Mouse (Mus musculus) right cerebral cortex, adult 18-20 months (tissue): ENCODE measurements around the gene Duox2.
"Not testable (repeated sequence)": the region's sequence is repeated elsewhere in the genome, so short reads cannot be mapped to it uniquely, and the experiment has no call there.

Source experiments
- DNase-seq: peaks from one replicate; pipeline ENCODE4 v3.0.0; 2022; ENCODE audit warnings: mixed read lengths

Duox2 gene

DNA sequence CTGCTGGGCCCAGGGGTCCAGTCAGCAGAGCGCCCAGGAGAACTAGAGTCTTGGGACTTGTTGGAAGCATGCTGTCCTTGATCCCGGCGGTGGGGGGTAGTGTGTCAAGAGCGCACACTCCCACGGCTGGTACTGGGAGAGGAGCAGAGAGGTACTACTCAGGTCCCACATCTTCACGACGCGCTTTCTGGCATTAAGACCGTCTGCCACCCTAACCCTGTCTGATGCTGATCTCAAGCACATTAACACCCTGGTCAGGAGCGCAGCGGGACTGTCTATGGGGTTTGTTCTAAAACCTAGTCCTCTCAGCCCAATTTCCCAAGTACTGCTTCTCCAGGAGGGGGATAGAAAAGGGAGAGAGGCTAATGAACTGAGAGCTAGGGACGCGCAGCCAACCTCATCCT is at the start of gene Duox2:
Gene Duox2 (minus strand): TSS at position 354 of the 404 bp plus-strand sequence.
- DNase-seq, result no peak

DNA sequence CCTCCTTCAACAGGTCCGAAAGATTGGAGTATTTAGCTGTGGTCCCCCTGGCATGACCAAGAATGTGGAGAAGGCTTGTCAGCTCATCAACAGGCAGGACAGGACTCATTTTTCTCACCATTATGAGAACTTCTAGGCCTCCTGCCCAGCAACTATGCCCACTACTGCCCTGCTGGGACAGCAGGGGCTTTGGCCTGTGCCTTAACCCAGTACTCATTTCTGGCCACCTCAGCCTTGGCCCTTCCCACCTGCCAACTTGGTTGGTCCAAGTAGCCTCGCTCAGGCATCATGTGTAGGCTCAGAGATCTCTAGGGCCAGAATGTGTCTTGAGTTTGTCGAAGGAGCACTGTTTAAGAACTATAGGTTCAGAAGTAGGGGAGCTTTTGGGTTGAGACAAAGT is 49.0 kb upstream of the Duox2 start:
- DNase-seq, result no peak

DNA sequence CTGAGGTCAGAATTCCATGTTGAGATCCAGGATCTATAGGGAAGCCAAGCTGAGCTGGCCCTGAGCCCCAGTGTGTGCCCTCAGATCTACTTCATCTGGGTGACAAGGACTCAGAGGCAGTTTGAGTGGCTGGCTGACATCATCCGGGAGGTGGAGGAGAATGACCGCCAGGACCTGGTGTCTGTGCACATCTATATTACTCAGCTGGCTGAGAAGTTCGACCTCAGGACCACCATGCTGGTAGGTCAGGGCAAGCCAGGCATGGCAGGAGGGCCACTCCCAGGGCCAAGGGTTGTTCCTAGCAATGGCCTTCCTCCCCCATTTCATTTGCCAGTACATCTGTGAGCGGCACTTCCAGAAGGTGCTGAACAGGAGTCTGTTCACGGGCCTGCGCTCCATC is 47.9 kb upstream of the Duox2 start:
- not testable (repeated sequence) for DNase-seq

DNA sequence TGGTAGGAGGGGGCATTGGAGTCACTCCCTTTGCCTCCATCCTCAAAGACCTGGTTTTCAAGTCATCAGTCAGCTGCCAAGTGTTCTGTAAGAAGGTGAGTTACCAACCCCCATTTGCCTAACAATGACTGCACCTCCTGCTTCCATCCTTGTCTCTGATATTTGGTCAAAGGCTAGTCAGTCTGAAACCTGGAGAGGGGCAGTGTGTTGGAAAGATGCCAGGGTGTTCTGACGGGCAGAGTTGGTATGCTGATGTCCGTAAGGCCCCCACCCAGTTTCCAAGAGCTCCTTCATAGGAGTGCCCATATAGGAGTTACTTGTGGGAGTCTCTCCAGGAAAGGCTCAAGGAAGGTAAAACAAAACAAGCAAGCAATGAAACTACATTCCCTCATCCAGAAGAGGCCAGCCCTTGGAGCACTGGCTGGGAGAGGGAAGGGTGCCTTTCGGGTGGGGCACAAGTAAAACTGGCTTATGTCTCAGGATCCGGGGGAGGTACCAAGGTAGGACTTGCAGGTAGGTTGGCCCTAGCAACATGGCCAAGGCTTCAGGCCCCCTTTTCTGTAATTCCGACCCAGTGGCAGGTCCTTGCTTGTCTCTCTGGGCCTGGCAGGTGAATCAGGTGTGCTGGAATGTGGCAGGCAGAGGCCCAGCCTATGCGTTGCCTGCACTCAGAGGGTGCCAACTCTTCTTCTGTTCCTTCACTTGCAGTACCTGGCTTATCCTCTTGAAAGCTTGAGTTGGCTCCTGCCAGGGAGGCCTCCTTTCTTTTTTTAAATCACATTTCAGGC is 47.1 kb upstream of the Duox2 start:
- no peak for DNase-seq

DNA sequence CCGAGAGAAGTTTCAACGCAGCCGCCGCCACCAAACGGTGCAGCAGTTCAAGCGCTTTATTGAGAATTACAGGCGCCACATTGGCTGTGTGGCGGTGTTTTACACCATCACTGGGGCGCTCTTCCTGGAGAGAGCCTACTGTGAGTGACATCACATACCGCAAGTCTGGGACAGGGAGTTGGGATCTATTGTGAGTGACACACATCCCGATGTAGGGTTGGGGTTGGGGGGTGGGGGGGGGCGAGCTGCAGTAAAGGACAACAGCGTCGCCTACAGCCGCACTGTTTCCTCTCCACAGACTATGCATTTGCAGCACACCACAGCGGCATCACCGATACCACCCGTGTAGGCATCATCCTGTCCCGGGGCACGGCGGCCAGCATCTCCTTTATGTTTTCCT is 39.0 kb upstream of the Duox2 start:
- no peak for DNase-seq

DNA sequence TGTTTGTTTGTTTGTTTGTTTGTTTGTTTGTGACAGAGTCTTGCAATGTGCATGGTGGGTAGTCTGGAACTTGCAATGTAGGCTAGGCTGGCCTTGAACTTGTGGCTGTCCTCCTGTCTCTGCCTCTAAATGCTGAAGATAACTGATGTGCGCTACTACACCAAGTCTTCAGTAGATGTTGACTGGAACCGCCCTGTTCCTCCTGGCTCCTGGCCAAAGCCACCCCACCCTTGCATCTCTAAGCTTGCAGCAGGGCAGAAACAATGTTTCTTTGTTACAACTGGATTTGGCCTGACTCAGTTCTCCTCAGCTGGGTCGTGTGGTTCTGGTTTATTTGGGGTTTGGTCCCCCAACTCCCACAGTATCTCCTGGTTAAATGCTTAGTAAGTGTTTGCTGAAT is 35.9 kb upstream of the Duox2 start:
- DNase-seq, result no peak

DNA sequence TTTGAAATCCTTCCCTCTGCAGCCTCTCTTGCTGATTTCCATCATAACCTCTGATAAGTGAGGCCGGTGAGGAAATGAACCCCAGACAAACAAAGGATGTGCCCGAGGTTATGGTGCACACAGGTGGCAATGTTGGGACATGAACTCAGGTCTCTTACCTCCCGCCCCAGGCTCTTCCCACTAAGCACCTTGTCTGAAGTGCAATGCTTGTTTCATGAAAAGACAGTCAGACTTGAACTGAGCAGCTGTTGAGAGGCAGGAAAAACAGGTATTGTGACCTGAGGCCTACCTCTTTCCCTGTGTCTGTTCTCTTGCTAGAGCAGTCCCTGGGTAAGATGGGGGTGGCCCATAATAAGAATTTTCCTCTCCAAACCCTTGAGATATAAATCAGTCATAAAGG is 34.0 kb upstream of the Duox2 start:
- DNase-seq, result no peak

DNA sequence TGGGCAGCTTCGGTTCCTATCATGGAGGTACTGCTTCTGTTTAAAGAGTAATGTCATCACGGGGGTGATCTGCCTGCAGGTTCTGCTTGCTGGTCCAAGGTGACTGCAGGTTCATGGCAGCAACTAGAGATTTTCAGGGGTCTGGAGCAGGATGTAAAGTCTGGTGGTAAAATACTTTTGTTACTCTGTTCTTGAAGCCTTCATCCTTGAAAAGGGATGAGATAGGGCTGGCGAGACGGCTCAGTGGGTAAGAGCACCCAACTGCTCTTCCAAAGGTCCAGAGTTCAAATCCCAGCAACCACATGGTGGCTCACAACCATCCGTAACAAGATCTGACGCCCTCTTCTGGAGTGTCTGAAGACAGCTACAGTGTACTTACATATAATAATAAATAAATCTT is 32.1 kb upstream of the Duox2 start:
- DNase-seq, result not testable (repeated sequence)

DNA sequence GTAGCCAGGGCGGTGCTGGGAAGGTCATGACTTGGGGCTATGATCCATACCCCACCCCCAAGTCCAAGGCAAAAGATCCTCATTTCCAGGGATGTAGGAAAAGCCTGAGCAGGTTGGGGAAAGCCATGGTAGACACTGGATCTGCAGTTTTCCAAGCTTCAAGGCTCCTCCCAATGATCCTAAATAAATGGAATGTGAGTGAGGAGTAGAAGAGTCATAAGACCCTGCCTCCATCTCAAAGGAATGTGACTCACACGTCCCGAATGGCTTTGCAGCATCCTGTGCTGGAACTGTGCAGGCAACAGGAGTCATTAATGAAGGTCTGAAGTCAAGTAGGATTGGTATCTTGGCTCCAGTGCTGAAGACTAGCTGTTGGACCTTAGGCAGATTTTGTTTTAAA is 29.7 kb upstream of the Duox2 start:
- no peak for DNase-seq

DNA sequence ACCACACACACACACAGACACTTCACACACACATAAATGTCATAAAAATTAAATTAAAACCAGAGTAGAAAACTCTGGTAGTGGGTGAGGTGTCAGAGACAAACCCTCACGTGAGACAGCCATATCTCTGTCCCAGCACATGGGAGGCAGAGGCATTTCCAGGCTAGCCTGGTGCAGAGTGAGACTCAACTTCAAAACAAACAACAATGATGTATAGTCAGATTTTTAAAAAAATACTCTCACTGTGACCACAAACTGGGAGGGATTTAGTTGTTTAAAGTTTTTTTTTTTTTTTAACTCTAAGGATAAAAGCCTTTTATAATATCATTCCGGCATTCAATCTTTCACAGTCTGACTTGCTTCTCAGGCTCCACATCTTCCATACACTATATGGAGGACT is 27.1 kb upstream of the Duox2 start:
- DNase-seq, result no peak

DNA sequence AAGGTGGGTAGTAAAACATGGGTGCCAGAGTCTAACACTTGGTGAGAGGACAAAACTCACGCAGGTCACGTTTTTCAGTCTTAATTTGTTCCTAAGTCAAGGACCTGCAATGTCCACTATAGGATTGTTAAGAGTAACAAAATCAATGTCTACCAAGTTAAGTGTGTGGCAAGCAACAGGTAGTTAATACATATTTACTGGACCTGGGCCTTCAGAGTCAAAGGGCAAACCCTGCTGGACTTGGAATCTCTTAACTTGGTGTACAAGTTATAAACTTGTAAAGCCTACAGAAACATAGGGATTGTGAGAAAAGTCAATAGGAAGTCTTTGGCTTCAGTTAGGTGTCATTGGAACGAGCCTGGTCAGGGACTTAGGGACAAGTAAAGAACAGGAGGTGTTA is 26.3 kb upstream of the Duox2 start:
- no peak for DNase-seq

DNA sequence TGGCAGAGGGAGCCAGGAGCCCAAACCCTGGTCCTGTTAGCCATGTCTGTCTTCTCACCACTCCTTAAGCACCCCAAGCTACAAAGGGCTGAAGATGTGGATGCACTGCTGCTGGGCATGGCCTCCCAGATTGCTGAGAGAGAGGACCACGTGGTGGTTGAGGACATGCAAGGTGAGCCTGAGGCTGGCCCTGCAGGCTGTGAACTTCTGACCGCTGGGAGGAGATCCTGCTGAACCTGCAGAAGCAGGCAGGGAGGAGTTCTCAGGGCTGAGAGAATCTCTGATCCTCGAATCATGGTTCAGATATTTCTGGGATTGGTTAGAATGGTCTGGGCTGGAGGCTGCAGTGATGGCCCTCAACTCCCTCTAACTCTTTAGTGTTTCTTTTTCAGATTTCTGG is 25.7 kb upstream of the Duox2 start:
- no peak for DNase-seq

DNA sequence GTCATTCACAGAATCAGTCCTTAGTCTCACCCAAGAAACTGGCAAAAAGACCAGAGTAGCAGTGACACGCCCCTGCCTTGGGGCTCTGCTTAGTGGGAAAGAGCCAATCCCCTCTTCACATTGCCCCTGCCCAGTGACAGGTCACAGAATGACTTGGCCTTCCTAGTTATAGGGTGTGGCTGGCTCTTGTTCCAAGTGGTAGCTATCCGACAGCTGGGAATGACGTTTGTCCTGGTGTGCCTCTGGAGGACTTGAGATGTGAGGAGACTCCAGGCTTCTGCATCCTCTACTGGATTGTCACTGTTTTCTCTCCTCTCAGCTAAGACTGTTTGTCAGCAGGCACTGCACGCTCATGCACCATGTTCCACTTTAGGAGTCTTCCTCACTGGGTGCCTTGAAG is 19.1 kb upstream of the Duox2 start:
- no peak for DNase-seq

DNA sequence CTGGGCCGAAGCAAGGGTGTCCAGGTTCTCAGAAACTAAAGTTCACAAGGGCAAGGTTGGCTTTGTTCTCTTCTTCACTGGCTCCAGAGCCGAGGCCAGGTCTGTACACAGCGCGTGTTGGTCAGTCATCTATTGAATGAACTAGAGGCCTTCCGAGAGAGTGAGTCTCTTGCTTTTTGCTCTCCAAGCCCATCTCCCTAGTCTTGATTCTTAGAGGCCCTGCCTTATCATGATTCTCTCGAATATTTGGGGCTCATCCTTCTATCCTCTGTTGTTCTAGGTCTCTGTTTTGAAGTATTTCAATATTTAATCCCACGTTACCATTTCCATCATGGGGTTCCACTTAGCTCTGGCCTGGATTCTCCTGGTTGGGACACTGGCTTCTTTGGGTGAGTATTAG is 17.1 kb upstream of the Duox2 start, which contains the start of gene Duox1:
Gene Duox1 (plus strand): TSS at position 301 of the 400 bp plus-strand sequence.
- DNase-seq, result no peak

DNA sequence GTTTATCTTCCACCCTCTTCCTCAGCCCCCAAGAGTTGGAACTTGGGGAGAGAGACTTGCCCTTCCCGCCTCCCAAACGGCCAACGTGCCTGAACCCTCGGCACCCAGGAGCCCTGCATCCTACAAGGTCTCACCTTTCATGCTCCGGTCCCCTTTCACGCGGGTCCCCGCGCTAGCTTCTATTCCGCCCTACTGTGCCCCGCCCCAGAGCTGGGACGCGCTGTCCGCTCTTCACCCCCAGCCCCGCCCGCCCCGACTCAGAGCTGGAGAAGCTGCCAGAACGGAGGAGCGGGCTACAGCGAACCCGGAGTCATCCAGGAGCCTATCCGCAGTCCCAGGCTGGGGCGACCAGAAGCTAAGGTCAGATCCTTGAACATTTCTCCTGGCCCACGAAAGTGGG is 15.3 kb upstream of the Duox2 start, which contains the start of gene Duoxa1:
Gene Duoxa1 (minus strand): TSS at position 195 of the 400 bp plus-strand sequence.
- DNase-seq, result no peak

DNA sequence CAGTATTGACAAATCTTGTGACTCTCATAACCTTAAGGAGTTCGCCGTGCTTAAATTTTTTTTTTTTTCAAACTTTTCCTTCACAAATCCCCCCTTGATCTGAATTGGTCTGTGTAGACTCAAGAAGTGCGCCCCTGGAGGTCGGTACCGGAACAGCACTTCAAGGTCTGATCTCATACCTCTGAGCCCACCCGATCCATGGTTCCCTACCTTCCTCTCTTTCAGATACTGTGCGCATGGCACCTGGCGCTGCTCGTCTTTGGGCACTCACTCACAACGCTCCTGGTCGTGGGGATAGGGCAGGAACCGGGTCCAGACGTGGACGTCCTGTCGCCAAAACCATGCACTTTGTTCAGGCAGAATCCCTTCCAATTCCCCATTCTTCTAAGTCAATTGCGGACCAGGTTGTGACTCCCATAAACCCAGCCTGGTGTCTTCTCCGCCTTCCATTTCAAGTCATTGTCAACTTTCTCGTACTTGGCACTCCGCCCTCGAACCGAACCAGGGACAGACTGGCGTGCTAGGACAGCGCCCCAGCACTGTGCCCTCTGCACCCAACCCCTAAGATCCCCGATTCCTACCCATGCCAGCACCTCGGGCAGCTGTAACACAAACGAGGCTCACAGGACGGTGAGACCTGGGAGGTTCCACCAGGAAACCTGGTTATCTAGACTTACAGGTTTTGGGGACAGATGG is 14.6 kb upstream of the Duox2 start:
- peak; percentile 21 for DNase-seq

DNA sequence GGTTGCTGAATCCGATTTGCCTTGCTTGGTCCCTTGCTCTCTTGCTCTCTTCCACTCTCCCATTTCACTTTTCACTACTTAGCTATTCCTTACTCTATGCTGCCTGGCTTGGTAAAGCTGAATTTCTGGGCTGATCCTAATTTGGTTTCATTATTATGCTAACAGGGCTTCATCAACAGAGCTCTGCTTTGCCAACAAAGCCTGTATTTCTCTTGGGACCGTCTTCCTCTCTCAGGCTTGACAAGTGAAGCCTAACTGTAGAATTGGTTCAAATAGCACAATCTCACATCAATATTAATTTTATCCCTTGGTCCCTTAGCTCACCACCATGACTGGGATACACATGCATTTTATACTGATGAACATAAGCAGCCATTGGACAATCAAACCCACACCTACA is 13.3 kb upstream of the Duox2 start:
- no peak for DNase-seq

DNA sequence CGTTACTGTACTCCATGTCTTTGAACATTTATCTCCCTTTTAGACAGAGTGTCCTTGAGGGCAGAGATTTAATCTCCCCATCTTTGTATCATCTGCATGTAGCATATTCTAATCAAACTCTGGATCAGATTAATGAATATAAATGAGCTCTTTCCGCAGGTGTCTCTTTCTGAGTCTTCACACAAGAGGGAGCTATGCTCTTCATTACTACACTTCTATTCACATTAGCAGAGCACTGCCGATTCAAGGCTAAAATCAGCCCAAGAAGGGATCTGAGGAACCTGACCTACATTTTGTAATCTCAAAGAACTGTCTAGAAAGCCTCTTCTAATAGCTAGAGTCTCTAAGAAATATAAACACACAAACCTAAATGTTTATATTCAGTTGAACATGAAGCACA is 11.4 kb upstream of the Duox2 start:
- DNase-seq, result no peak

DNA sequence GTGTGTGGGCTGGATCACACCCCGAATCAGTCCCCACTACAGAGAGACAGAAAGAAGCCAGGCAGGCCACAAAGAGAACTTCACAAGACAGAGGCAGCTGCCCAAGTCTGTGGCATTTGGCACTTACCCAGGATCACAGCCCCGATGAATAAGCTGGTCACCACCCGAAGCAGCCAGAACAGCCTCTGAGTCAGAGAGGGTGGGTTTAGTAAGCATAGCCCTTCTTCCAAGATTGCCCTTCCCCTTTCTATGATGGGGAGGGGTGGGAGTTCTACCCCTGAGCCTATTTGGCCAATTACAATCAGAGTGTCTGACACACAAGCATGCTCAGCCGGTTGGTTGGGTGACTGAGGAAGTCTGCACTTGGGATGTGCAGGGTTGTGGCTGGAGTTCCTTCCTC is 7.9 kb upstream of the Duox2 start:
- DNase-seq, result peak; percentile 13

DNA sequence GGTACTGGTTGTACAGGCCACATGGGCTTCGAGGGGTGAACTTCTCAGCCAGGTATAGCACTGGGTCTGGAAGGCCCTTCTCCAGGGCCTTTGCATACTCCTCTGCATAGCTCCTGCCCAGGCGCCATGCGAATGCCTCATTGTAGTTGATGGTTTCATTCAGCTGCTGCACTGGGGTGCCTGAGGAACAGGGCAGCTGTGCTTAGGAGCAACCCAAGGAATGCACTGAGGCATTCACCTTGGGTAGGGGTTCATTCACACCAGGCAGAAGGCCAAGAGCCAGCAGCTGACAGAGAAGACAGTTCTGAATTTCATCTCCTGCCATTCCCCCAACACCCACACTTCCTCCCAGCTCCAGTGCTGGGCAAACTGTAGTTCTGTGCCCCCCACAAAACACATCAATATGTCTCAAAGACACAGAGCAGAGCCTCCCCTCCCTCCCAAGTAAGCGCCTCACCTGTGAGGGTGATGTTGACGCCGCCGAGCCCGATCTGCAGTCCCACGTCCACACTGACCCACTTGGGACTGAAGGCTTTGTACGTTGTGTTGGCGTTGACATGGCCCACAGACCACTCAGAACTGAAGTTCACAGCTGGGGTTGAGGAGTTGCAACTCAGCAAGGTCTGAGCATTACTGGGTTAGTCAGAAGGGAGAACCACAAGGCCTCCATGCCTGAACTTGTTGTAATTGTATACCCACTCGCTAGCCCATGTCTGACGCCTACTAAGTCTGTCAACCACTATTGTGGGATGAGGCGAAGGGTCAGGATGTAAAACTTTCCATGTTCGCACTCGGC is 7.0 kb upstream of the Duox2 start:
- no peak for DNase-seq

DNA sequence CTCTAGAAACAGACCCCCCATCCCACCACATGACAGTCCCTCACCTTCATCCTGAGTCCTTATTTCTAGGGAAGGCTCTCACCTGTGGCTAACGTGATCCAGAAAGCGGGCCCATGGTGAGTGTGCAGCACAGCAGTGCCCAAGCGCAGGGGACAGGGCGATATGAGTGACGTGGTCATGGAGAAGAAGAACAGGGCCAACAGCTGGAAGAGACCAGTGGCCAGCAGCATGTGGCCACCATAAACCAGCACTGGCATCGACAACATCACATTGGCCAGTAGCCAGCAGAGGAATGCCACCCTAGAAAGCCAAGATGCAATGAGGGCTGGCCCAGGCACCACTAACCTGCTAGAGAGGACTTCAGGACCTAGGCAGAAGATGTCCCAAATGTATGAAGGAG is 6.3 kb upstream of the Duox2 start:
- no peak for DNase-seq

DNA sequence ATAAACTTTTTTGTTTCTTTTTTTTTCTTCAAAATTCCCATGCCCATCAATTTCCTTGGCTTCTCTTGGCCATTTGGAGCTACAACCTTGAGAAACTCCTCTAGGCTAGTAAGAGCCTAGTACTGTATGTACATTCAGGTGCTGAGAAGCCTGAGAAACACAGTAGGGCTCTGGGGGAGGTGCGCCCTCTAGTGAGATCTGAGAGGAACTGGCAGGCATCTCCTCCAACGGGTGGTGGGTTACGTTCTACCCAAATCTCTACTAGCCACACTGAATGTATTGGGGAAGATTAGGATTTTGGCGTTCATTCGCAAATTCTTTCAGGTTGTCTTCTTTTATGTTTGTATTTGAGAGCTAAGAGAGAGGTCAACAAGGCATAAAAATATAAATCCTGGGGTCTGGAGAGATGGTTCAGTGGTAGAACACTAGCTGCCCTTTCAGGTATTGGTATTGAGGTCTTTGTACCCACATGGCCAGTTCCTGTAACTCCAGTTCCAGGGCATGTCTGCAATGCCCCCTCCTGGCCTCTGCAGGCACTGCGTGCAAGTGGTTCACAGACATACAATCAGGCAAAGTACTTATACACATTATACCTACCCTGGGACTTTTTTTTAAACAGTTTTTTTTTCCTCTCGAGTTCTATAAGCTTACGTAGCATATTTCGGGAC is 4.5 kb upstream of the Duox2 start:
- DNase-seq, result peak; percentile 53
